Mouse (Mus musculus) kidney, adult 2 months (tissue): ENCODE data around the gene Sgk1.

ENCODE experiments used
- CTCF ChIP-seq: fragments of 200-500 bp; conservative IDR thresholded peaks from 2 replicates; pipeline ENCODE4 v1.5.1; 2011; ENCODE audit warnings: low read depth, mild to moderate bottlenecking, control low read depth, low read length, moderate library complexity, mixed read lengths; ENCODE audit not compliant: insufficient read depth, insufficient read length
- POLR2A ChIP-seq: fragments of 200-500 bp; IDR thresholded peaks from one replicate; pipeline ENCODE4 v1.6.1; 2011; ENCODE audit warnings: low read depth, low read length, control low read depth

GRCm38 (mm10) chr10:21997550-21998204 is 115.7 kb downstream of the Sgk1 start:
- TF ChIP-seq CTCF (no peak), POLR2A (no peak)
